Mouse (Mus musculus): Measurements from ENCODE around the gene Mkks.
"Not testable (repeated sequence)": the region's sequence is repeated elsewhere in the genome, so short reads cannot be mapped to it uniquely, and the experiment has no call there.

Mkks gene

DNA sequence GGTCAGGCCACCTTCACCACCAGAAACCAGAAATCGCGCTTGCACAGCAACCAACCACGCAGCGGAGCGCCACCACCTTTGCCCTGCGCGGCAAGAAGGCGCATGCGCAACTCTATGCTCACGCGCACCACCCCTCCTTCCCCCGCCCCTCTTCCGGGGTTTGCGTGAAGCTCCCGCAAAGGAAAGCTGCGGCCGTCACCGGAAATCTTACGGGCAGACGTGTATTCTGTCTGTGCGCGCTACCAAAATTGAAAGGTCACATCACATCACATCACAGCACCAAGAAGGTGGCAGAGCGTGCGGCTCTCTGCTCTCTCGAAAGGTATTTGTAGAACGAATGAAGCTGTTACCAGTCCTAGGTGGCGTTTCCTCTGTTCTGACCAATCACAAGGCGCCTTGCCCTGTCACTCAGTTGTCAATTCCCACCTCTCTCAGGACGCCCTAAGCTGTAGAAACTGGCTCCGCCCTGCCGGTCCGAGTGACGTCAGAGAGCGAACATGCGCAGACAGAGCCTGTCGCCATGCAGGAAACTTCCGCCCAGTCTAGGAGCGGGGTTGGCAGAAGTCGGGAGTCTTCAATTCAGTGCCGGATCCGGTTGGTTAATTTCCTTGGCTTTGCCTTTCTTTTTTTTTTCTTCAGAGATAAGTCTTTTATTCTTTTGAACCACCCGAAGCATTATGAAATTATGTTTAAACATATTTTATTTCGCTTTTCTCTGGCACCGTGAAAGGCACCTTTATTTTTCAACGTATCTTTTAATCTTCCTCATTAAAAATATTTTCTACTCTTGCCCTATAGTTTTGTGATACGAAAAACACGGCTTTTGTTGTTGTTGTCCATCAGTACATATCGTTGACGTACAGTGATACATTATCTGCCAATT is at the start of gene Mkks, which contains the start of the genes Slx4ip and AL731706.1:
TSS of gene Mkks (minus strand) at position 322 of the 883 bp plus-strand sequence.
TSS of gene Slx4ip (plus strand) at position 151 of the 883 bp plus-strand sequence.
TSS of gene AL731706.1 (minus strand) at position 322 of the 883 bp plus-strand sequence.
- DNase-seq (ENCODE audit: low spot score in 2 of 2) = peak; percentile 99

- no peak for DNase-seq (ENCODE audit: low spot score in 2 of 2)
These were observed 47.1 kb upstream of the Mkks start for GRCm38 (mm10) chr2:136938249-136938648.

GRCm38 (mm10) chr2:136936391-136937288 is 45.5 kb upstream of the Mkks start:
- DNase-seq (ENCODE audit: low spot score in 2 of 2) = no peak

DNA sequence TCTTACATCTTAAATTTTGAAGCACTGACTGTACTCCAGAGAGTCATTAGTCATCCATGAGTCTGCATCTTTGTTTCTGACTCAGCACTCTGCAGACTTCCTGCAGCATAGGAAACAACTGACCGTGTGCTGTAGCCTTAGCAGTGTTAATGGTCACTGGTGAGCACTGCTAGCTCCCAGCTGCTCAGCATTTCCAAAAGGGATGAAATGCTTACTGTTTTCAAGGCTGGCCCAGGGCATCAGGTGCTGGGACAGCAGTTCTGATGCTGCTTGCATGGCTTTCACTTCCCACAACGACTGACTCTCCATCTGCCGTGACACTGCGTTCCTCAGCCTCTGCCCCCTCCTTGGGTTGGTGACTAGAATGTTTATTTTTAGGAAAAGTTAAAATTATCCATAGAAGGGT is 29.8 kb upstream of the Mkks start:
- peak; percentile 12 to 14 for DNase-seq (ENCODE audit: low spot score in 2 of 2)

- no peak for DNase-seq (ENCODE audit: low spot score in 2 of 2)
These were observed 29.2 kb upstream of the Mkks start for GRCm38 (mm10) chr2:136920257-136920993.

DNA sequence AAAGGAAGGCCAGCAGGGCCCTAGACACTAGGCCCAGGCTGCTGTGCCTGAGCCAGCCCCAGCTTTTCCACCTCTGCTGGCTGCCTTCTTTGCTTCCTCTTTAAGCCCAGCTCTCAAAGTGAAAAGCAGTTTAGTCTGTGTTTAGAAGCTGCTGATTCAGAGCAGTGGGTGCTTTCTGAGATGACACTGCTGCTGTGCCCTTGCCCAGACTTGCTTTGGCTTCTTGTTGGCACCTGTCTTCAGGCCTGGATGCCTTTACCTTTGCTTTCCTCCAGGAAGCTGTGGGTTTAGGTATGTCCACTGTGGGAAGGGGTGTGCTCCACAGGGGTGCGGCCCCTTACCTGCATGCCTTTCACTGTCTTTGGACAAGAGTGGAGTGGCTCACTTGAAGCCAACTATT is 28.2 kb upstream of the Mkks start:
- no peak for DNase-seq (ENCODE audit: low spot score in 2 of 2)

- DNase-seq (ENCODE audit: low spot score in 2 of 2) = no peak
These were observed 23.2 kb upstream of the Mkks start for GRCm38 (mm10) chr2:136914334-136914902.

DNA sequence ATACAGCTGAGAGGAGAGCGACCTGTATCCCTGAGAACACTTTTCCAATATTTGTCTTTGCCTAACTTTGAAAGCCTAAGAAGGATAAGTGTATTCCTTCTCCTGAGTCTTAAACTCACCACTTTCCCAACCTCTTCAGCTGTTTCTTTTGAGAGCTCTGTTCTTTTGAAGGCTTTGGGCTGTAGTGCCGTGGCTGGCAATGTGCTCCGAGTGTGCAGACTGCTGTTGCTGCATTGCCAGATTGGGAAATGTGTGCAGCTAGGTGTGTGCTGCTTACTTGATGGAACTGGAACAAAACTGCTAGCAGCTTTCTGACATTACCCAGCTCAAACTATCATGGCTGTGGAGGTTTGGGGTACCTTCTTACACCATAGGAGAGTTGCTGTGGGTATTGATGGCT is 21.8 kb upstream of the Mkks start:
- no peak for DNase-seq (ENCODE audit: low spot score in 2 of 2)

- no peak for DNase-seq (ENCODE audit: low spot score in 2 of 2)
These were observed 20.8 kb upstream of the Mkks start for GRCm38 (mm10) chr2:136911958-136912411.

DNA sequence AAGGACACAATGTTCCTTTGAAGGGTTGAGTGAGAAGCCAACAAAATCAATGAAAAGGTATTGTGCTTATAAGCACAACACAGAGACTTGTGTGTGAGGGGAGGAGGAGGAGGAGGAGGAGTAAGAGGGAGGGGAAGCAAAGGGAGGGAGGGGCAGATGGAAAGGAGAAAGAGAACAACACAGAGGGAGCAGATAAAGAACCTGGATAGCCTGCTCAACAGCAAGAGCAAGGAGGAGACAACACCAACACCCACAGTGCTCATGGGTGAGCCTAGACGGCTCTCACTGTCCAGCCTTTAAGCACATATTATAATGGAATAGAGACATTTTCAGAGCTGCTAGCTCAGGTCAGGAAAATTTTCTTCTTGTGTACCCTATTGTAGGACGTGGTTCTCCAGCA is 18.1 kb upstream of the Mkks start:
- DNase-seq (ENCODE audit: low spot score in 2 of 2) = no peak

GRCm38 (mm10) chr2:136908596-136908995 is 17.4 kb upstream of the Mkks start:
- DNase-seq (ENCODE audit: low spot score in 2 of 2) = no peak

- no peak for DNase-seq (ENCODE audit: low spot score in 2 of 2)
These were observed 4.9 kb upstream of the Mkks start for GRCm38 (mm10) chr2:136896131-136896530.

GRCm38 (mm10) chr2:136894494-136894893 is 3.3 kb upstream of the Mkks start:
- no peak for DNase-seq (ENCODE audit: low spot score in 2 of 2)

DNA sequence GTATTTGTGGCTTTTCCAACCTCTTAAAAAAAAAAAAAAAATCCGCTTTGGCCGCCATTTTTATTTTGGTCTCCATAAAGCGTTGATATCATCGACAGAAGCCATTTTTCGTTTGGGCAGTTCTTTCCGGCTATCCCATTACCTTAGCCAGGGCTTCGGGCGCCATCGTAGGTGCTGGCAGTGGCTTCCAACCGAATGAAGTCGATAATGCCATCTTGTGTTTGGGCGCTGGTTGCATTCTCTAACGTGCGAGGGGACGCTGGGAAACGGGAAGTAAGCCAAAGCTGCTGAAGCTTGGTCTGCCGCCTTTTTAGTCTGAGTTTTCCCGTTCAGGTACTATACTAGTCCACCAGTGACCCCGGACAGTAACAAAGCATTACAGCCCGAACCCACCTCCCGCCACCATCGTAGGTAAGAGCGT is 772 bp upstream of the Mkks start:
- peak; percentile 94 to 96 for DNase-seq (ENCODE audit: low spot score in 2 of 2)

DNA sequence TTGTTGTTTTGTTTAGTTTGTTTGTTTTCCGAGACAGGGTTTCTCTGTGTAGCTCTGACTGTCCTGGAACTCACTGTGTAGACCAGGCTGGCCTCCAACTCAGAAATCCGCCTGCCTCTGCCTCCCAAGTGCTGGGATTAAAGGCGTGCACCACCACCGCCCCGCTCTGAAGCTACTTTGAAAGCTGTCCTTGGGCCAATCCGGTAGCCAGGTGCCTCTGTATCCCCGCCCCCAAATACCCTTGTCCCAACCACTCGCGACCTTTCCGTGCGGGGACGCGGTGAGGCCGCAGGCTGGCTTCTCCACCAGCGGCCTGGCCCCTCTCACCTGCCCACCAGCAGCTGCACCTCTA is 497 bp downstream of the Mkks start:
- DNase-seq (ENCODE audit: low spot score in 2 of 2) = not testable (repeated sequence)

- DNase-seq (ENCODE audit: low spot score in 2 of 2) = peak in 1 of 2 experiments; percentile 25
These were observed 4.3 kb downstream of the Mkks start for GRCm38 (mm10) chr2:136886846-136887245.

- DNase-seq (ENCODE audit: low spot score in 2 of 2) = no peak
These were observed 5.6 kb downstream of the Mkks start, which contains the start of gene AL731706.2 for GRCm38 (mm10) chr2:136885579-136885978. Gene AL731706.2 (minus strand): TSS chr2:136885679.

DNA sequence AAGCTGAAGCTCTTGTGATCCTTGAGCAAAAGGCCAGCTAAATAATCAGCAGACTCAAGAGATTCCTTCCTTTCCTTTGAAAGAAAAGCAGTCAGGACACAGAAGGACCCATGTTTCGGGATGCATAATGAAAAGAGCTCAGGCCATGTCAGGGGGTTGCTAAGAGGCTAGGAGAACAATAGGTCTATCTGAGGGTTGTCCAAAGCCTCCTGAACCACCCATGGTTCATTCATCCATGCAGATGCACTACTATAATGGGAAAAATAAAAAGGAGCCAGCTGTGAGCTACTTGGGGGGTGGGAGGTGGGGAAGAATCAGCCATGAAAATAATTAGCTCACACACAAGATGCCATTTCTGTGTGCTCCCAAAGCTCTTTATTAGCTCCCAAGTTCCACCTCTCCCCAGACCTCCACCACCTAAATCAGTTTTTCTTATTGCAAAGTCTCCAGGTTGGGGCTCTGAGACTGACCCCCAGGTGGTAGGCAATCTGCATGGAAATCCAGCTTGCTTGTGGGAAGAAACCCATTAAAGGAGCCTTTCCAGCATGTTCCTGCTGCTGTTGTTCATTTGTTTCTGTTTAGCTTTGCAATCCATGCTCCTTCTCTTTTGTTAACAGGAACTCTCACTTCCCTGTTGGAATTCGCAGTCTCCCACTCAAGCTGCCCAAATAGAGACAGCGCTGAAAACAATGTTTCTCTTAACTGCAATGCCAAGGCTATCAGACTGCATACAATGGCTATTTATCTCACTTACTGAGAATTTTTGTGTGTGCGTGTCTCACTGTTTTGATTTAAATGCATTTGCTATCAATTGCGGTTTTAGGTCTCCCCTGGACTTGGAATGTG is 36.4 kb downstream of the Mkks start:
- DNase-seq (ENCODE audit: low spot score in 2 of 2) = no peak

DNA sequence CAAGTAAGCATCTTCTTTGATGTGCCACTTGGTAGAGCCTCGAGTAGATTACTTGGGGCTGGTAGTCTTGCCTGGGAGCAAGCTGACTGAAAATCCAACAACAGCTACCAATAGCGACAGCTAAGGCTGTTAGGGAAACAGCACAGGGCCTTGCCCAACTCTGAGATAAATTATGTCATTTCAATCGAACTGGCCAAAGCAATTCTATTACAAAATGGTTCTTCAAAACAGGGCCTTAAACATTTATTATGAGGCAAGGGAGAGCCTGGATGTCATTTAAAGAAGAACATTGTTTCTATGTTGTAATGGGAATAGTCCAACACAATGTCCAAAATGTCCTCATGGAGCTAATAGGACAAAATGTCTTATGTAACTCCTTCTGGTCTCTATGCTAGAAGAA is 40.8 kb downstream of the Mkks start:
- no peak for DNase-seq (ENCODE audit: low spot score in 2 of 2)

DNA sequence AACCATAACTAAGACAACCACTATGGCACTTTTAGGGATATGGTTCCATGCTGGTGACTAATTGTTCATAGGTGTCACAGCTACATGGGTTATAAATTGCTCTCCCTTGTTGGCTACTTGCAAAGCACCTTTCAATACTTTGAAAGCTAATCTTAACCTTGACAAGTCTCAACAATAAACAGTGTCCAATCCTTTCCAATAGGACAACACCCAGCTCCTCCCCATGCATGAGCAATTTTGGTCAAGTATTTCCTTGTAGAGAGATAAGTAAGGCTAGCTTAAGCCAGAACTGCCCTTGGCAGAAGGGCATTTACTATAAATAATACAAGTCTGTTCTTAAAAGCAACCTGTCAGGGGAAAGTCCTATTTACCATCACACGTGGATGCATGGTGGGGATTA is 53.2 kb downstream of the Mkks start:
- DNase-seq (ENCODE audit: low spot score in 2 of 2) = no peak
